Mouse (Mus musculus) midbrain, embryonic 10.5 days (tissue): ENCODE results near the gene Borcs8. TPM values are rescaled to one million over a fixed set of nuclear protein-coding genes. Genes with fewer than 3 reads are reported as not detected.
A peak's percentile ranks its signal among the peaks of the same experiment; 100 is the strongest.

ENCODE experiments used
- DNase-seq: peaks from one replicate; pipeline ENCODE4 v3.0.0-alpha.2; 2017; ENCODE audit warnings: low spot score
- H3K27ac ChIP-seq: fragments of 300-500 bp; sonication (generic); replicated peaks from 2 replicates; pipeline ENCODE4 v1.5.1; 2016; ENCODE audit warnings: mild to moderate bottlenecking
- H3K27me3 ChIP-seq: fragments of 300-500 bp; sonication (generic); 2 replicates; pipeline ENCODE4 v1.6.1; 2016; ENCODE audit warnings: low read depth, mild to moderate bottlenecking; ENCODE audit not compliant: poor library complexity, severe bottlenecking
- H3K36me3 ChIP-seq: fragments of 300-500 bp; sonication (generic); 2 replicates; pipeline ENCODE4 v1.6.1; 2016; ENCODE audit warnings: mild to moderate bottlenecking, moderate library complexity
- H3K4me1 ChIP-seq: fragments of 300-500 bp; sonication (generic); 2 replicates; pipeline ENCODE4 v1.6.1; 2016
- H3K4me3 ChIP-seq: fragments of 300-500 bp; sonication (generic); 2 replicates; pipeline ENCODE4 v1.5.1; 2016; ENCODE audit warnings: mild to moderate bottlenecking, moderate library complexity
- H3K9me3 ChIP-seq: fragments of 300-500 bp; sonication (generic); replicated peaks from 2 replicates; pipeline ENCODE4 v1.6.1; 2016; ENCODE audit warnings: mild to moderate bottlenecking
- WGBS: fragments of 180-500 bp; shearing (Covaris S2); methylation state at CpG from one replicate; pipeline ENCODE4 v1.1.7; 2016; 5-methylcytosine and 5-hydroxymethylcytosine counted together
- polyA plus RNA-seq: library from polyadenylated mRNA; unstranded; fragments of >200 nt; fragmentation: Nextera tagmentation; extraction: Ambion mirVana; gene quantifications from 2 replicates; pipeline ENCODE4 v1.2.1, GENCODE M21; 2016

Borcs8 gene
- polyA plus RNA-seq, 1 experiment from 2014 or later = 38.2 TPM

- peak overlapping the region; percentile 62 for H3K4me3 ChIP-seq
- no peaks in the 10 kb centered on the region for H3K9me3 ChIP-seq
- no peaks in the 10 kb centered on the region for H3K27me3 ChIP-seq
- peaks cover 25% of the 10 kb centered on the region for H3K4me1 ChIP-seq
- 15% methylated on average over 9 of the region's 9 CpGs for WGBS
- peaks cover 54% of the 10 kb centered on the region for H3K36me3 ChIP-seq
- H3K27ac ChIP-seq = peak overlapping the region; percentile 80
- no peak for DNase-seq
Observed at GRCm38 (mm10) chr8:70139981-70140380, 682 bp downstream of the Borcs8 start.

DNA sequence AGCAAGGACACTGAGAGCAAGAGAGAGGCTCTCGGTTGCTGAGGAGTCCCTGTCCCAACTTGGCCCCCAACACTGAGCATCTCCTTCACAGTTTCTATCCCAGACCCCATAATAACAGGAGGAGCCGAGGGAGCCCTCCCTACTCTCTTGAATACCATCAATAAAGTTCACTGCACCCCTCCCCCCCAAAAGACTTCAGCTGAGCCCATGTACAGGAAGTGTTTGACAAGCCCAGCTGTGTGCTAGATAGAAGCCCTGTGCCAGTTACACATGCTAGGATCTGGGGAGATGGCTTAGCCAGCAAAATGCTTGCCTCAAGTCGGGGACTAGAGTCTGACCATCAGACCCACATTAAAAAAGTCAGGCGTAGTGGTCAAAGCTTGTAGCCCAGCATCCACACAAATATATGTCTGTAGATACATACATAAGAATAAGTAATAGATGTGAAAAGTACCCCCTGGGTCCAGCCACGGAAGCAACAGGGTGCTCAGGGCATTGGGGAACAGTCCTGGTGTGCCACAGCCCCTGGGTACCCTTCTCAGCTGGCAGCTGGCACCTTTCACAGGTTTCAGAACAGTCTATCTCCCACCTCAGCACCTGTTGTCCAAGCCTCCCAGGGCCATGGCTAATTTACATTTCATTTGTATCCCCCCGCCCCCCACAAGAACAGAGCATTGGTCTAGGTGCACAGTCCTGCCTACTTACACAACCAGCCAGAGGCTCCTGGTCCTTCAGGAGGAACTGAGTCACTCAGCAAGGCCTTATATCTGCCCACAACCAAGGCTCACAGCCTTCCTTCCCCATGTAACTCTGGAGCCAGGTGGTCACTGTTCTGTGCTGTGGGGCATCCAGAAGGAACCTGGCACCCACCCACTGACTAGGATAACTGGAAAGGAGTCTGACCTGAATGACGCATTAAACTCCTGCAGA lies 8.6 kb downstream of the Borcs8 start:
- Histone ChIP-seq H3K27me3 (peaks cover 23% of the 10 kb centered on the region), H3K9me3 (no peaks in the 10 kb centered on the region), H3K4me1 (peaks cover 11% of the 10 kb centered on the region), H3K27ac (no peak overlapping the region), H3K4me3 (no peak overlapping the region), H3K36me3 (peaks cover 45% of the 10 kb centered on the region)
- 87% methylated on average over 7 of the region's 7 CpGs for WGBS
- no peak for DNase-seq

- H3K9me3 ChIP-seq = no peaks in the 10 kb centered on the region
- peaks cover 32% of the 10 kb centered on the region for H3K27me3 ChIP-seq
- peaks cover 12% of the 10 kb centered on the region for H3K4me1 ChIP-seq
- peaks cover 23% of the 10 kb centered on the region for H3K36me3 ChIP-seq
- 18% methylated on average over 13 of the region's 13 CpGs for WGBS
- no peak for DNase-seq
- H3K27ac ChIP-seq = no peak overlapping the region
- H3K4me3 ChIP-seq = no peak overlapping the region
Observed at GRCm38 (mm10) chr8:70150158-70150557, 10.9 kb downstream of the Borcs8 start.

DNA sequence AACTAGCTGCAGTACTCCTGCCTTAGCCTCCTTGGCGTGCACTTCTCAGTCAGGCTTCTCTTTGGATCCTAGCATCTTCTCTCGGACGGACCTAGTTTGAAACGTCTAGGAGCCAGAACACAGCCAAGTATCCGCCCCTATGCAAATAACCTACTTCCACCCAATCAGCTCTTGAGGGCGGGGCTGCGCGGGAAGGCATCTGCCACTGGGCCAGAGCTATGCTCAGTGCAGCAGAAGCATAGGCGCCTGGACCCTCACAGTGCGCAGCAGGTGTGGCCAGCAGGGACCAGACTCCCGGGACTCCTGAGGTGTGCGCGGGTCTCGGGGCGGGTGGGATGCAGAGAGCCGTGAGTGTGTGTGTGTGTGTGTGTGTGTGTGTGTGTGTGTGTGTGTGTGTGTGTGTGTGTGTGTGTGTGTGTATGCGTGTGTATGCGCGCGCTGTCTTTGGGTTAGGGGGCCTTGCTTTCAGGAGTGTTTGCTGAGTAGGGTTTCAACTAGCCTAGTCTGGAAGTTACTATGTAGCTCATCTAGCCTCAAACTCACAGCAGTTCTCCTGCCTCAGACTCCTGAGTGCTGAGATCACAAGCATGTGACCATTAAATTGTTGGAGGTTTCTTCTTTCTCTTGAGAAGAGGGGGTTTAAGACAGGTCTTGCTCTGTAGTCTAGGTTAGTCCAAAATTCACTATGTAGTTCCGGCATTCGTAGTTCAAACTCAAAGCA lies 13.4 kb downstream of the Borcs8 start:
- Histone ChIP-seq H3K27ac (no peak overlapping the region), H3K4me1 (peaks cover 12% of the 10 kb centered on the region), H3K27me3 (peaks cover 46% of the 10 kb centered on the region), H3K36me3 (no peaks in the 10 kb centered on the region), H3K4me3 (peak overlapping the region; percentile 43), H3K9me3 (no peaks in the 10 kb centered on the region)
- DNase-seq = peak; percentile 80
- 14% methylated on average over 22 of the region's 22 CpGs for WGBS

DNA sequence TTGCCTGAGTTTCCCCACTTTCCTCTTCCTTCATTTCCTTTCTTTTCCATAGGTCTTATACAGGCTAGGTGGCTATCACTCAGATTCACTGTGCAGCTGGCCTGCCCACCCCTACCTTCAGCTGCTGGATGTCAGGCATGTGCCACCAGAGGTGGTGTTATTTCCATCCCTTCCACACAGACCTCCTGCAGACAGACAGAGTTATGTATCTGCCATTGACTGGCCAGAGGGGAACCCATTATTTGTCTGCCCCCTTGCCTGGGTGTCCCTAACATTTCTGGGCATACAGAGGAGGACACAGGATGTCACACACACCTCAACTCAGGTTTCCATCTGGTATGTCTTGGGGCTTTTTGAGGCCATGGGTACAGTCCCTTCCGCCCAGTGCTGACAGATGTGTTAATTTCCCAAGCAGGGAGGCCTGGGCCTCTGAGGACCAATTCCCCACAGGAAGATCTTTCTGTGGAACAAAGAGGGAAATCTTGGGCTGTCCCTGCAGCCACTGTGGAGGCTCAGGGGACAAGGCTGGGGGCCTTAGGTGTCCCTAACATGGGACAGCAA lies 18.0 kb downstream of the Borcs8 start:
- WGBS = 88% methylated on average over 1 of the region's 1 CpGs
- H3K36me3 ChIP-seq = no peaks in the 10 kb centered on the region
- DNase-seq = no peak
- H3K9me3 ChIP-seq = no peaks in the 10 kb centered on the region
- no peak overlapping the region for H3K27ac ChIP-seq
- peaks cover 36% of the 10 kb centered on the region for H3K27me3 ChIP-seq
- H3K4me3 ChIP-seq = no peak overlapping the region
- H3K4me1 ChIP-seq = peaks cover 31% of the 10 kb centered on the region

- DNase-seq = peak; percentile 88
- Histone ChIP-seq H3K9me3 (no peaks in the 10 kb centered on the region), H3K27ac (peak overlapping the region; percentile 75), H3K4me1 (peaks cover 25% of the 10 kb centered on the region), H3K27me3 (peaks cover 30% of the 10 kb centered on the region), H3K36me3 (no peaks in the 10 kb centered on the region), H3K4me3 (peak overlapping the region; percentile 59)
- 12% methylated on average over 40 of the region's 40 CpGs for WGBS
Observed at GRCm38 (mm10) chr8:70158069-70158853, 19.0 kb downstream of the Borcs8 start.

DNA sequence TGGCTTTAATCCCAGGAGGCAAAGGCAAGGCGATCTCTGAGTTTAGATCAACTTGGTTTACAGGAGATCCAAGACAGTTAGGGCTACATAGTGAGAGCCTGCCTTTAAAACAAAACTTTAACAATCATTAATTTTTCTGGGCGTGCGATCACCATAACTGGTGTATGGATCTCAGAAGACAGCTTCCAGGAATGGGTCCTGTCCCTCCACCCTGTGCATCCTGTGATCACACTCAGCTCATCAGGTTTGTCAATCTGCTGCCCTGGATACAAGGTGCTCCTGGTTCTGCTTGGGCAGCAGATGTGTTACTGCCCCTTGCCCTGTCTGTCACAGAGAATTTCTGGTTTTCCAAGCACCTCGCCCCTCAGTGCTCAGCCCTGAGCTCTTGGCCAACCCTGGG lies 19.9 kb downstream of the Borcs8 start:
- Histone ChIP-seq H3K4me3 (peak overlapping the region; percentile 59; the same call in 1 of the 2 replicates), H3K9me3 (no peaks in the 10 kb centered on the region), H3K27me3 (peaks cover 33% of the 10 kb centered on the region), H3K27ac (no peak overlapping the region), H3K36me3 (no peaks in the 10 kb centered on the region), H3K4me1 (peaks cover 25% of the 10 kb centered on the region)
- no peak for DNase-seq
- WGBS = 87% methylated on average over 4 of the region's 4 CpGs

GRCm38 (mm10) chr8:70160015-70160414 lies 20.7 kb downstream of the Borcs8 start:
- Histone ChIP-seq H3K4me1 (peaks cover 25% of the 10 kb centered on the region), H3K27ac (no peak overlapping the region), H3K4me3 (no peak overlapping the region), H3K36me3 (no peaks in the 10 kb centered on the region), H3K27me3 (peaks cover 41% of the 10 kb centered on the region), H3K9me3 (no peaks in the 10 kb centered on the region)
- WGBS = 71% methylated on average over 13 of the region's 13 CpGs
- DNase-seq = no peak

GRCm38 (mm10) chr8:70163316-70163715 lies 24.0 kb downstream of the Borcs8 start:
- DNase-seq = no peak
- H3K4me1 ChIP-seq = peaks cover 33% of the 10 kb centered on the region
- H3K9me3 ChIP-seq = no peaks in the 10 kb centered on the region
- H3K36me3 ChIP-seq = no peaks in the 10 kb centered on the region
- H3K4me3 ChIP-seq = no peak overlapping the region
- H3K27ac ChIP-seq = no peak overlapping the region
- 85% methylated on average over 3 of the region's 3 CpGs for WGBS
- H3K27me3 ChIP-seq = peaks cover 43% of the 10 kb centered on the region

DNA sequence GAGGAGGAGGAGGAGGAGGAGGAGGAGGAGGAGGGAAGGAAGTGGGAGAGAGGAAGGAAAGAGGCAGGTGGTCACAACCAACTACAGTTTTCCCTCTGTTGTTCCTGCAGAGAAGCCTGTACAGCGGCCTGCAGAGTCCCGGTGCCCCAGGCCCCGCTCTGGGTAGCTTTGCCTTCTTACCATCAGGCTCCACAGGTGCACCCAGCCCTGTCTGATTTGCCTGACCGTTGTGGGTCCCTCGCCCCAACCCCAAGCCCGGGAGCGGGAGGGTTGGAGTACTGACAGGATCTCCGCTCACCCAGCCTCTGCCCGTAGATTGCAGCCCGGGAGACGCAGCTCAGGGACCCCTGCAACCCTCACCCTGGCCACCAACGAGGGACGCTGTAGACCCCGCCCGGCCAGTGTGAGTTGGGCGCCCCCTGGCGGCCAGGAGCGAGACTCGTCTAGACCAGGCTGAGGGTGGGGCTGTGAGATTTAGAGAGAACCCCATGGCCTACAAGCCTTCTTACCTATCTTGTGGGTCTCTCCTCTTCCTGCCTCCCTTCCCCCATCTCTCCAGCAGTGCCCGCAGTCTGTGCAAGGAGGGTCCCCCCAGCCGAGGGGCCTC lies 27.3 kb downstream of the Borcs8 start:
- Histone ChIP-seq H3K4me1 (peaks cover 17% of the 10 kb centered on the region), H3K4me3 (peak overlapping the region; percentile 45), H3K27me3 (peaks cover 35% of the 10 kb centered on the region), H3K36me3 (no peaks in the 10 kb centered on the region), H3K9me3 (no peaks in the 10 kb centered on the region), H3K27ac (peak overlapping the region; percentile 50)
- WGBS = 3% methylated on average over 21 of the region's 21 CpGs
- peak; percentile 90 for DNase-seq

- H3K4me1 ChIP-seq = peaks cover 37% of the 10 kb centered on the region
- peaks cover 5% of the 10 kb centered on the region; the same call in 1 of the 2 replicates for H3K36me3 ChIP-seq
- 91% methylated on average over 3 of the region's 3 CpGs for WGBS
- H3K9me3 ChIP-seq = no peaks in the 10 kb centered on the region
- H3K27ac ChIP-seq = no peak overlapping the region
- no peak for DNase-seq
- H3K27me3 ChIP-seq = peaks cover 15% of the 10 kb centered on the region
- H3K4me3 ChIP-seq = no peak overlapping the region
Observed at GRCm38 (mm10) chr8:70170116-70170515, 30.8 kb downstream of the Borcs8 start.

- Histone ChIP-seq H3K4me3 (no peak overlapping the region), H3K27me3 (peaks cover 9% of the 10 kb centered on the region), H3K4me1 (peaks cover 37% of the 10 kb centered on the region), H3K9me3 (no peaks in the 10 kb centered on the region), H3K27ac (no peak overlapping the region), H3K36me3 (peaks cover 8% of the 10 kb centered on the region; the same call in 1 of the 2 replicates)
- 89% methylated on average over 3 of the region's 3 CpGs for WGBS
- no peak for DNase-seq
Observed at GRCm38 (mm10) chr8:70170748-70171147, 31.4 kb downstream of the Borcs8 start.
